Mouse (Mus musculus) ES-Bruce4 (cell line): ENCODE measurements around the gene Sfxn5. TPM values are rescaled to one million over a fixed set of nuclear protein-coding genes. Genes with fewer than 3 reads are reported as not detected.

Experiments
- H3K27ac ChIP-seq: 2 replicates; pipeline ENCODE4 v1.5.1; 2012; ENCODE audit warnings: low read length, inconsistent platforms; ENCODE audit not compliant: insufficient read depth
- H3K27me3 ChIP-seq: 2 replicates; pipeline ENCODE4 v1.6.1; 2012; ENCODE audit warnings: mild to moderate bottlenecking, low read length, inconsistent platforms; ENCODE audit not compliant: control insufficient read depth, poor library complexity, insufficient read depth, severe bottlenecking
- H3K36me3 ChIP-seq: 2 replicates; pipeline ENCODE4 v1.6.1; 2012; ENCODE audit warnings: inconsistent platforms, mild to moderate bottlenecking, low read length, moderate library complexity; ENCODE audit not compliant: control insufficient read depth, poor library complexity, insufficient read depth, severe bottlenecking
- H3K4me1 ChIP-seq: one replicate; pipeline ENCODE4 v1.8.1; 2011; ENCODE audit warnings: low read length; ENCODE audit not compliant: control insufficient read depth, insufficient read depth
- H3K4me3 ChIP-seq: 2 replicates; pipeline ENCODE4 v1.5.1; 2011; ENCODE audit warnings: low read depth, mild to moderate bottlenecking, low read length
- H3K9ac ChIP-seq: 2 replicates; pipeline ENCODE4 v1.6.1; 2012; ENCODE audit warnings: low read depth, mild to moderate bottlenecking, inconsistent platforms; ENCODE audit not compliant: poor library complexity, severe bottlenecking
- H3K9me3 ChIP-seq: replicated peaks from 2 replicates; pipeline ENCODE4 v1.6.1; 2012; ENCODE audit warnings: mild to moderate bottlenecking, low read length, inconsistent platforms; ENCODE audit not compliant: control insufficient read depth, poor library complexity, insufficient read depth, severe bottlenecking
- CTCF ChIP-seq: IDR thresholded peaks from one replicate; pipeline ENCODE4 v1.8.1; 2011; ENCODE audit warnings: low read depth, low read length
- EP300 ChIP-seq: IDR thresholded peaks from 2 replicates; pipeline ENCODE4 v1.6.1; 2011; ENCODE audit warnings: low read depth, low read length; ENCODE audit not compliant: insufficient read depth
- POLR2A ChIP-seq: IDR thresholded peaks from one replicate; pipeline ENCODE4 v1.8.1; 2011; ENCODE audit warnings: low read length; ENCODE audit not compliant: insufficient read depth
- polyA plus RNA-seq: library from polyadenylated mRNA; stranded (reverse); fragments of >200 nt; gene quantifications from 2 replicates; pipeline ENCODE4 v1.2.4, GENCODE M21; 2011; ENCODE audit warnings: low read depth; ENCODE audit not compliant: missing spikeins, insufficient read depth, insufficient read length

Sfxn5 gene
- polyA plus RNA-seq, 1 experiment: 6.0 TPM

GRCm38 (mm10) chr6:85295384-85296167 lies 37.6 kb downstream of the Sfxn5 start:
- Histone ChIP-seq H3K4me3 (no peak overlapping the region), H3K9ac (no peak overlapping the region), H3K27ac (no peak overlapping the region), H3K4me1 (peaks cover 6% of the 10 kb centered on the region), H3K36me3 (no peaks in the 10 kb centered on the region), H3K9me3 (no peaks in the 10 kb centered on the region), H3K27me3 (no peaks in the 10 kb centered on the region)
- TF ChIP-seq EP300: no peak
- TF ChIP-seq POLR2A: no peak
- TF ChIP-seq CTCF: no peak

- H3K9me3 ChIP-seq: no peaks in the 10 kb centered on the region
- H3K4me1 ChIP-seq: peaks cover 6% of the 10 kb centered on the region
- H3K36me3 ChIP-seq: no peaks in the 10 kb centered on the region
- H3K27ac ChIP-seq: no peak overlapping the region
- TF ChIP-seq POLR2A (no peak), EP300 (no peak), CTCF (no peak)
- no peak overlapping the region for H3K4me3 ChIP-seq
- H3K27me3 ChIP-seq: no peaks in the 10 kb centered on the region
- H3K9ac ChIP-seq: no peak overlapping the region
Measured at GRCm38 (mm10) chr6:85294004-85294379, 39.2 kb downstream of the Sfxn5 start.

GRCm38 (mm10) chr6:85293255-85294003 lies 39.8 kb downstream of the Sfxn5 start:
- H3K27ac ChIP-seq: no peak overlapping the region
- 0 out of 2 replicates have a peak, but pooled peaks have one; percentile 45 for TF ChIP-seq EP300
- no peak for TF ChIP-seq CTCF
- no peak for TF ChIP-seq POLR2A
- no peak overlapping the region for H3K4me3 ChIP-seq
- H3K27me3 ChIP-seq: no peaks in the 10 kb centered on the region
- H3K9ac ChIP-seq: no peak overlapping the region
- no peaks in the 10 kb centered on the region for H3K36me3 ChIP-seq
- peaks cover 8% of the 10 kb centered on the region for H3K4me1 ChIP-seq
- no peaks in the 10 kb centered on the region for H3K9me3 ChIP-seq

GRCm38 (mm10) chr6:85290869-85291824 lies 42.1 kb downstream of the Sfxn5 start:
- Histone ChIP-seq H3K27me3 (no peaks in the 10 kb centered on the region), H3K9me3 (no peaks in the 10 kb centered on the region), H3K4me1 (peaks cover 14% of the 10 kb centered on the region), H3K27ac (no peak overlapping the region), H3K4me3 (no peak overlapping the region), H3K36me3 (no peaks in the 10 kb centered on the region), H3K9ac (no peak overlapping the region)
- TF ChIP-seq POLR2A: no peak
- peak; percentile 82 for TF ChIP-seq CTCF

- H3K4me1 ChIP-seq: peaks cover 12% of the 10 kb centered on the region
- no peaks in the 10 kb centered on the region for H3K36me3 ChIP-seq
- H3K27me3 ChIP-seq: no peaks in the 10 kb centered on the region
- H3K9ac ChIP-seq: no peak overlapping the region
- no peaks in the 10 kb centered on the region for H3K9me3 ChIP-seq
- no peak overlapping the region for H3K4me3 ChIP-seq
- TF ChIP-seq EP300 (no peak), CTCF (no peak), POLR2A (no peak)
- no peak overlapping the region for H3K27ac ChIP-seq
Measured at GRCm38 (mm10) chr6:85288193-85288857, 44.9 kb downstream of the Sfxn5 start.
